Mouse (Mus musculus): ENCODE data around the gene Fthl17e.
A peak's percentile ranks its signal among the peaks of the same experiment; 100 is the strongest.
"Not testable (repeated sequence)": the region's sequence is repeated elsewhere in the genome, so short reads cannot be mapped to it uniquely, and the experiment has no call there.

Gene Fthl17e

GRCm38 (mm10) chrX:9033193-9033592, at the start of gene Fthl17e:
Gene Fthl17e, plus strand, starts transcription at chrX:9033493.
- not testable (repeated sequence) for DNase-seq

GRCm38 (mm10) chrX:8986655-8987054, 46.6 kb upstream of the Fthl17e start, which contains the start of gene Fthl17d:
Gene Fthl17d, minus strand, starts transcription at chrX:8986755.
- DNase-seq, result not testable (repeated sequence)

GRCm38 (mm10) chrX:9016079-9016478, 17.2 kb upstream of the Fthl17e start:
- DNase-seq, result no peak

- no peak for DNase-seq
Measured at GRCm38 (mm10) chrX:9019481-9019880, 13.8 kb upstream of the Fthl17e start.

- DNase-seq, result peak in 1 of 2 experiments; percentile 4
Measured at GRCm38 (mm10) chrX:9041611-9042010, 8.3 kb downstream of the Fthl17e start.

GRCm38 (mm10) chrX:9060952-9061351, 27.7 kb downstream of the Fthl17e start:
- DNase-seq, result peak; percentile 44 to 51

GRCm38 (mm10) chrX:9062101-9062500, 28.8 kb downstream of the Fthl17e start:
- no peak for DNase-seq

GRCm38 (mm10) chrX:9062715-9063114, 29.4 kb downstream of the Fthl17e start, which contains the start of gene Fthl17f:
Gene Fthl17f, plus strand, starts transcription at chrX:9063015.
- not testable (repeated sequence) for DNase-seq

- peak in 1 of 2 experiments; percentile 71 for DNase-seq
Measured at GRCm38 (mm10) chrX:9077699-9078098, 44.4 kb downstream of the Fthl17e start.

Measured in spleen, adult 18-20 months (tissue).